Mouse (Mus musculus) E14TG2a.4 (cell line): ENCODE measurements around the gene Slc16a13.

ENCODE experiments used
- H3K27me3 ChIP-seq: 2 replicates; pipeline ENCODE4 v1.6.1; 2014; ENCODE audit warnings: low read length, control low read depth; ENCODE audit not compliant: insufficient read depth
- H3K36me3 ChIP-seq: 2 replicates; pipeline ENCODE4 v1.6.1; 2014; ENCODE audit warnings: low read length, control low read depth; ENCODE audit not compliant: insufficient read depth
- H3K4me1 ChIP-seq: replicated peaks from 2 replicates; pipeline ENCODE4 v1.6.1; 2014; ENCODE audit warnings: low read depth, low read length, control low read depth
- H3K4me3 ChIP-seq: replicated peaks from 2 replicates; pipeline ENCODE4 v1.5.1; 2014; ENCODE audit warnings: mild to moderate bottlenecking, low read length
- H3K9me3 ChIP-seq: 2 replicates; pipeline ENCODE4 v1.6.1; 2014; ENCODE audit warnings: low read length, control low read depth
- CTCF ChIP-seq: conservative IDR thresholded peaks from 2 replicates; pipeline ENCODE4 v1.5.1; 2014; ENCODE audit warnings: low read length
- NANOG ChIP-seq: IDR thresholded peaks from 2 replicates; pipeline ENCODE4 v1.6.1; 2014; ENCODE audit warnings: borderline replicate concordance, low read length, mixed read lengths
- POU5F1 ChIP-seq: IDR thresholded peaks from 2 replicates; pipeline ENCODE4 v1.6.1; 2014; ENCODE audit warnings: low read length, borderline replicate concordance

Gene Slc16a13

DNA sequence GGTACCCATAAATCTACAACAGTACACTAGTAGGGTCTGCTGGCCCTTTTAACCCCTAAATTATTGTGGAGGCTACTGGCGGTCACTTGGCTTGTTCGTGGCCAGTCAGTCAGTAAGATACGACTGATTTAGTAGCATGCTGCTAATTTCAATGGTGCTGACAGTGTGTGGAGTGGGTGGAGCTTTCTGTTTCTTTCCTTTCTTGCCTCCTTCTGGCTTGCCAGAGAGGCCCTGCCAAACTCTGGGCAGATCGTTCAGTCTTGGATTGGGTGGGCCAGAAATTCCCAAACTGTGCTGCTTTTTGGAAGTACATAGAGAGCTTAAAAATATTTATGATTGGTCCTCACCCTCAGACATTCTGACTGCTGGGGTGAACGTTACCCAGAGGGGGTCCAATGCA is 6.3 kb upstream of the Slc16a13 start:
- Histone ChIP-seq H3K9me3 (no peaks in the 10 kb centered on the region), H3K4me3 (peak overlapping the region; percentile 66), H3K27me3 (peaks cover 73% of the 10 kb centered on the region), H3K4me1 (peaks cover 88% of the 10 kb centered on the region), H3K36me3 (peaks cover 25% of the 10 kb centered on the region)
- no peak for TF ChIP-seq NANOG
- TF ChIP-seq POU5F1: no peak
- TF ChIP-seq CTCF: no peak

- H3K36me3 ChIP-seq: peaks cover 25% of the 10 kb centered on the region
- H3K9me3 ChIP-seq: no peaks in the 10 kb centered on the region
- TF ChIP-seq CTCF (no peak), NANOG (no peak), POU5F1 (no peak)
- H3K4me1 ChIP-seq: peaks cover 88% of the 10 kb centered on the region
- H3K4me3 ChIP-seq: peak overlapping the region; percentile 66
- peaks cover 73% of the 10 kb centered on the region for H3K27me3 ChIP-seq
Observed at GRCm38 (mm10) chr11:70226602-70226890, 5.7 kb upstream of the Slc16a13 start.

- peaks cover 25% of the 10 kb centered on the region for H3K36me3 ChIP-seq
- peak overlapping the region; percentile 66 for H3K4me3 ChIP-seq
- peaks cover 88% of the 10 kb centered on the region for H3K4me1 ChIP-seq
- TF ChIP-seq POU5F1 (no peak), CTCF (no peak), NANOG (no peak)
- no peaks in the 10 kb centered on the region for H3K9me3 ChIP-seq
- H3K27me3 ChIP-seq: peaks cover 73% of the 10 kb centered on the region
Observed at GRCm38 (mm10) chr11:70225798-70226601, 5.1 kb upstream of the Slc16a13 start.

- peaks cover 88% of the 10 kb centered on the region for H3K4me1 ChIP-seq
- TF ChIP-seq NANOG (no peak), POU5F1 (no peak), CTCF (no peak)
- H3K4me3 ChIP-seq: no peak overlapping the region
- peaks cover 29% of the 10 kb centered on the region for H3K36me3 ChIP-seq
- peaks cover 70% of the 10 kb centered on the region for H3K27me3 ChIP-seq
- H3K9me3 ChIP-seq: no peaks in the 10 kb centered on the region
Observed at GRCm38 (mm10) chr11:70223724-70224123, 2.9 kb upstream of the Slc16a13 start.

- Histone ChIP-seq H3K9me3 (no peaks in the 10 kb centered on the region), H3K4me1 (peaks cover 74% of the 10 kb centered on the region), H3K36me3 (peaks cover 48% of the 10 kb centered on the region), H3K4me3 (peak overlapping the region; percentile 79), H3K27me3 (peaks cover 68% of the 10 kb centered on the region)
- TF ChIP-seq NANOG: no peak
- TF ChIP-seq CTCF: no peak
- TF ChIP-seq POU5F1: no peak
Observed at GRCm38 (mm10) chr11:70221603-70222500, 988 bp upstream of the Slc16a13 start.

DNA sequence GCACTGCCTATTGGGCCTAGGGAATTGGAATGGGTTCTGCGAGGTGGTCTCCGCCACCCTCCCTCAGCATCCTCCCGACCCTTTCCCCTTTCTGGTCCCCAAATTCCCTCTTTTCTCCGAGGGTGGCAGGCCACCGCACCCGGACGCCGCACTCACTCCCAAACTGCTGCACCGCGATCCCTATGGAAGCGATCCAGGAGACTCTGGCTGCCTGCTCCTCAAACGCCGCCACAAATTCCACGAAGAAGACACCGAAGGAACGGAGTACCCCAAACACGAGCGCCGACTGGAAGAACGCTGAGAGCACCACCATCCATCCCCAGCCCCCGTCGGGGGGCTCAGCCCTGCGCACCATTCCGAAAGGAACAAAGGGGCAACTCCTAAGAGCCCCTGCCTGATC is 541 bp downstream of the Slc16a13 start:
- TF ChIP-seq POU5F1 (no peak), CTCF (no peak)
- Histone ChIP-seq H3K4me3 (peak overlapping the region; percentile 79), H3K36me3 (peaks cover 52% of the 10 kb centered on the region), H3K9me3 (no peaks in the 10 kb centered on the region), H3K4me1 (peaks cover 65% of the 10 kb centered on the region), H3K27me3 (peaks cover 69% of the 10 kb centered on the region)

DNA sequence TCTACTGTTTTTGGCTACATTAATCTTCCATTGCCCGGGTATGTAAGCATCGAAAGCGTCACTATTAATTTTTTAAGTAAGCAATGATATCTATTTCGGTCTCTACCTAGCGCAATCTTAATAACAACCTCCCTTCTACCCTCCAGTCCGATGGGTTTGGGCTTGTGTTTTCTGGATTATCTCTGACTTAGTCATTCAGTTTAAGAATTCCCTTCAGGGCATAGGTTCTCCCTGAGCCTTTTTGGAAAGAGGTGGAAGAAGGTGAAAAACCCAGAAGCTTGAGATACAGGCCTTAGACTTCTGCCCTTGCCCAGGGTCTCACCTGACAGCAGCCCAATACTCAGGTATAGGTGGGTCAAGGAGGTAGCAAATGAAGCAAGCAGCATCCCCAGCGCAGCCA is 991 bp downstream of the Slc16a13 start:
- peak overlapping the region; percentile 79 for H3K4me3 ChIP-seq
- TF ChIP-seq CTCF (no peak), POU5F1 (no peak), NANOG (no peak)

GRCm38 (mm10) chr11:70218741-70219470 is 2.0 kb downstream of the Slc16a13 start:
- TF ChIP-seq POU5F1 (no peak), NANOG (no peak), CTCF (no peak)
- H3K4me3 ChIP-seq: no peak overlapping the region
- H3K27me3 ChIP-seq: peaks cover 69% of the 10 kb centered on the region
- no peaks in the 10 kb centered on the region for H3K9me3 ChIP-seq
- peaks cover 73% of the 10 kb centered on the region for H3K4me1 ChIP-seq
- peaks cover 38% of the 10 kb centered on the region for H3K36me3 ChIP-seq

More for the DNA sequence above, 991 bp downstream of the Slc16a13 start:
- Histone ChIP-seq H3K4me1 (peaks cover 66% of the 10 kb centered on the region), H3K36me3 (peaks cover 48% of the 10 kb centered on the region), H3K27me3 (peaks cover 69% of the 10 kb centered on the region), H3K9me3 (no peaks in the 10 kb centered on the region)
